Mouse (Mus musculus) erythroblast, embryonic 14.5 days (primary cell): Measurements from ENCODE around the gene Kdm6b. TPM values are rescaled to one million over a fixed set of nuclear protein-coding genes. Genes with fewer than 3 reads are reported as not detected.

Source experiments
- H3K27me3 ChIP-seq: 2 replicates; pipeline ENCODE4 v1.6.1; 2012; ENCODE audit warnings: inconsistent platforms; ENCODE audit not compliant: control insufficient read depth
- H3K36me3 ChIP-seq: 2 replicates; pipeline ENCODE4 v1.6.1; 2012; ENCODE audit warnings: mild to moderate bottlenecking, inconsistent platforms; ENCODE audit not compliant: control insufficient read depth
- H3K4me1 ChIP-seq: 2 replicates; pipeline ENCODE4 v1.6.1; 2012; ENCODE audit warnings: inconsistent platforms; ENCODE audit not compliant: control insufficient read depth
- H3K4me3 ChIP-seq: replicated peaks from 2 replicates; pipeline ENCODE3; 2012; ENCODE audit warnings: moderate library complexity, mild to moderate bottlenecking, inconsistent platforms
- H3K9me3 ChIP-seq: 2 replicates; pipeline ENCODE4 v1.6.1; 2012; ENCODE audit warnings: low read length, inconsistent platforms, mixed read lengths; ENCODE audit not compliant: control insufficient read depth
- GATA1 ChIP-seq: IDR thresholded peaks from 2 replicates; pipeline ENCODE4 v1.6.1; 2012; ENCODE audit warnings: low read length, inconsistent platforms, mixed read lengths
- TAL1 ChIP-seq: IDR thresholded peaks from 3 replicates; pipeline ENCODE4 v1.6.1; 2012; ENCODE audit warnings: low read length, inconsistent platforms, mixed read lengths
- polyA plus RNA-seq: library from polyadenylated mRNA; stranded (reverse); fragments of >175 nt; gene quantifications from 2 replicates; pipeline ENCODE4 v1.2.3, GENCODE M21; 2012

The Kdm6b gene
- polyA plus RNA-seq, 1 experiment: 0.65 TPM

DNA sequence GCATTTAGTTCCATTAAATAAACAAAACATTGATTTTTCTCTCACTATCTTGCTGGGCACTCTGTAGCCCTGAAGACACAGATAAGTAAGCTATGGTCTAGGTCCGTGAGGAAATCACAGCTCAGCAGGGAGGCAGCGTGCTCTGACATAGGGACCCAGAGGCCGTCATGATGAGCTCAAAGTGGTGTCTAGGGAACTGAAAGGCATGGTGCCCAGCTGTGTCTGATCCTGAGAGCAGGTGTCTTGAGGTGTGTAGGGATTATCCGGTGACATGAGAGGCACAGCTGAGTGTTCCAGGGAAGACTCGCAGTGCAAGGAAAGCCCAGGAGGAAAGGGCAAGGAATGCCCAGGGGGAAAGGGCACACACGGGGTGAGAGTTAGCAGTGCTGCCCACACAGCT is 19.7 kb upstream of the Kdm6b start:
- H3K36me3 ChIP-seq: no peaks in the 10 kb centered on the region
- peaks cover 6% of the 10 kb centered on the region; the same call in 1 of the 2 replicates for H3K27me3 ChIP-seq
- no peak overlapping the region for H3K4me3 ChIP-seq
- no peak for TF ChIP-seq GATA1
- no peak for TF ChIP-seq TAL1
- no peaks in the 10 kb centered on the region for H3K9me3 ChIP-seq
- peaks cover 9% of the 10 kb centered on the region for H3K4me1 ChIP-seq

GRCm38 (mm10) chr11:69432640-69432982 is 19.1 kb upstream of the Kdm6b start:
- Histone ChIP-seq H3K4me3 (no peak overlapping the region), H3K36me3 (no peaks in the 10 kb centered on the region), H3K9me3 (no peaks in the 10 kb centered on the region), H3K27me3 (peaks cover 6% of the 10 kb centered on the region; the same call in 1 of the 2 replicates), H3K4me1 (peaks cover 9% of the 10 kb centered on the region)
- TF ChIP-seq TAL1 (no peak), GATA1 (no peak)

- H3K36me3 ChIP-seq: no peaks in the 10 kb centered on the region
- peaks cover 9% of the 10 kb centered on the region for H3K4me1 ChIP-seq
- TF ChIP-seq GATA1 (no peak), TAL1 (no peak)
- peaks cover 6% of the 10 kb centered on the region; the same call in 1 of the 2 replicates for H3K27me3 ChIP-seq
- no peak overlapping the region for H3K4me3 ChIP-seq
- H3K9me3 ChIP-seq: no peaks in the 10 kb centered on the region
Observed at GRCm38 (mm10) chr11:69431829-69432639, 18.6 kb upstream of the Kdm6b start.

GRCm38 (mm10) chr11:69430631-69431030 is 17.2 kb upstream of the Kdm6b start:
- Histone ChIP-seq H3K4me1 (peaks cover 20% of the 10 kb centered on the region), H3K9me3 (no peaks in the 10 kb centered on the region), H3K4me3 (no peak overlapping the region), H3K27me3 (peaks cover 6% of the 10 kb centered on the region; the same call in 1 of the 2 replicates), H3K36me3 (no peaks in the 10 kb centered on the region)
- TF ChIP-seq GATA1: no peak

GRCm38 (mm10) chr11:69429313-69429712 is 15.8 kb upstream of the Kdm6b start:
- Histone ChIP-seq H3K36me3 (no peaks in the 10 kb centered on the region), H3K4me1 (peaks cover 23% of the 10 kb centered on the region), H3K27me3 (peaks cover 3% of the 10 kb centered on the region), H3K9me3 (no peaks in the 10 kb centered on the region), H3K4me3 (no peak overlapping the region)
- no peak for TF ChIP-seq GATA1
- no peak for TF ChIP-seq TAL1

- no peaks in the 10 kb centered on the region for H3K9me3 ChIP-seq
- no peaks in the 10 kb centered on the region for H3K36me3 ChIP-seq
- H3K27me3 ChIP-seq: peaks cover 3% of the 10 kb centered on the region
- H3K4me3 ChIP-seq: no peak overlapping the region
- peaks cover 25% of the 10 kb centered on the region for H3K4me1 ChIP-seq
- TF ChIP-seq GATA1 (no peak), TAL1 (no peak)
Observed at GRCm38 (mm10) chr11:69428751-69429150, 15.3 kb upstream of the Kdm6b start.

DNA sequence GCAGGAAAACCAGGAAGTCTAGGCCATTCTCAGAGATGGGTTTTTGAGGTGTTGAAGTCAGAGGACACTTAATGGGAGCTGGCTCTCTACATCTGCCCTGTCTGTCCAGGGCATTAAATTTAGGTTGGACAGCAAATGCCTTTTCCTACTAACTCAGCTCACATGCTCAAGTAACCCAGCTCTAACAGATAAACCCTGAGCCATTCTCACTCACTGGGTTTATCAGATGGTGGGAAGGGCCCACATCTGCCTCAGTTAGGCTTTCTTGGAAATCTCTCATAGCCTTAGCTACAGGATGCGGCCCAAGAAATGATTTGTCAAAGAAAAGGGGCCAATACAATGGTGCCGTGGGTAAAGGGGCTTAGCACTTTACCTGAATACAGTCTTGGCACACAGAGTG is 12.8 kb upstream of the Kdm6b start:
- H3K27me3 ChIP-seq: peaks cover 21% of the 10 kb centered on the region
- no peaks in the 10 kb centered on the region for H3K9me3 ChIP-seq
- H3K36me3 ChIP-seq: no peaks in the 10 kb centered on the region
- TF ChIP-seq TAL1: no peak
- TF ChIP-seq GATA1: peak; percentile 14; the same call in 1 of the 2 replicates
- no peak overlapping the region for H3K4me3 ChIP-seq
- H3K4me1 ChIP-seq: peaks cover 28% of the 10 kb centered on the region

DNA sequence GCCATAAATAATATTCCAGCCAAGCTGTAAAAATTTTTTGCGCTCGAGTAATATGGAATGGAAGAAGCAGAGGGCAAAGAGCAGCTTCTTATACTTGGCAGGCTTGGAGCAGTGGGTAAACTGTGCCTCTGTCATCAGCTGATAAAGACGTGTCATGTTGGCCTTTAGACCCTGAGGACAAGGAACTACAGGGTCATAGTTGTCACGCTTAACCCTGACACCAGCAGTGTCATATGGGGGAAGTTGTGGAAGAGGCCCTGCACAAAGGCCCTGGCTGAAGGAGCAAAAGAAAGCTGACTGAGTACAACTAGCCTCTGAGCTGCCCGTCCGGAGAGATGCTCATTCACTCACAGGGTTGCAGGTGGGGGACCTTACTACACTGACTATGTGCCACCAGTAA is 10.4 kb upstream of the Kdm6b start:
- Histone ChIP-seq H3K4me3 (no peak overlapping the region), H3K27me3 (peaks cover 40% of the 10 kb centered on the region), H3K4me1 (peaks cover 48% of the 10 kb centered on the region), H3K36me3 (no peaks in the 10 kb centered on the region), H3K9me3 (no peaks in the 10 kb centered on the region)
- TF ChIP-seq TAL1 (no peak), GATA1 (no peak)

DNA sequence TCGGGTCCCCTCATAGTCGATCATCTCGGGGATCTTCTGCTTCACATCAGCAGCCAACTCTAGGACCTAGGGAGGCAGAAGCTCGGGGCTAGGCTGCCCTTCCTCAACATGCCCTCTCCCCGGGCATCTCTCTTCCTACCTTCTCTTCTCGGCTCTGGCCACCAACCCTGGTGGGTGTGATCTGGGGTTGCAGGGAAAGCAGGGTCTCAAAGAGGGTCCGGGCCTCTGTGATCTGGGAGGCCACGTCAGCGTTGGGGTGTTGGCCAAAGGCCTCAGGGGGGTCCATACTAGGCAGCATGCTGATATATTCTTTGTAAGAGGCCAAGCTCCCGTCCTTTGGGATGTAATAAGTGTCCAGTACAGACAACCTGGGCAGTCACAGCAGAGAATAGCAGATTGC is 9.4 kb upstream of the Kdm6b start:
- H3K27me3 ChIP-seq: peaks cover 50% of the 10 kb centered on the region
- H3K9me3 ChIP-seq: no peaks in the 10 kb centered on the region
- H3K36me3 ChIP-seq: no peaks in the 10 kb centered on the region
- H3K4me1 ChIP-seq: peaks cover 54% of the 10 kb centered on the region
- TF ChIP-seq GATA1 (no peak), TAL1 (no peak)
- no peak overlapping the region for H3K4me3 ChIP-seq
